Mouse (Mus musculus): ENCODE data around the gene Ninl.

Gene Ninl

GRCm38 (mm10) chr2:150904272-150904935 lies 134.8 kb downstream of the Ninl start, which contains the start of gene Abhd12:
Gene Abhd12, minus strand, starts transcription at chr2:150904741.
- peak; percentile 97 for DNase-seq (ENCODE audit: low read depth, low spot score)

DNA sequence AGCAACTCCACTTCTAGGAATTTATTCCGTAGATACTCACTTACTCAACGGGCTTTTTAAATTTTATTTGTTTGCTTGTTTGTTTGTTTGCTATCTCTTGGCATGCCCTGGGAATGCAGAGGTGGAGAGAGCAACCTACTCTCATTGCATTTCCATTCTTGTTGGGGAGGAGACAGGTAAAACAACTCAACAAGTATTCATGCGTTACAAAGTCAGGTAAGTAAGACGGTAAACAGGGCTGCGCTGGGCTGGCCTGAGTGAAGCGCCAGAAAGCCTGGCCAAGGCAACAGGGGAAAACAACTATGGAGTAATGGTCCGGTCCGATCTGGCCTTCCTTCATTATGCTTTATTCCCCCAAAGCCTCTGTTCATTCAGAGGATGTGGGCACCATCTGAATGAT lies 136.8 kb downstream of the Ninl start:
- no peak for DNase-seq (ENCODE audit: low read depth, low spot score)

GRCm38 (mm10) chr2:150900341-150900740 lies 138.8 kb downstream of the Ninl start:
- no peak for DNase-seq (ENCODE audit: low read depth, low spot score)

- no peak for DNase-seq (ENCODE audit: low read depth, low spot score)
These were observed 143.4 kb downstream of the Ninl start for GRCm38 (mm10) chr2:150895691-150896252.

- DNase-seq (ENCODE audit: low read depth, low spot score) = no peak
These were observed 144.4 kb downstream of the Ninl start for GRCm38 (mm10) chr2:150894617-150895267.

DNA sequence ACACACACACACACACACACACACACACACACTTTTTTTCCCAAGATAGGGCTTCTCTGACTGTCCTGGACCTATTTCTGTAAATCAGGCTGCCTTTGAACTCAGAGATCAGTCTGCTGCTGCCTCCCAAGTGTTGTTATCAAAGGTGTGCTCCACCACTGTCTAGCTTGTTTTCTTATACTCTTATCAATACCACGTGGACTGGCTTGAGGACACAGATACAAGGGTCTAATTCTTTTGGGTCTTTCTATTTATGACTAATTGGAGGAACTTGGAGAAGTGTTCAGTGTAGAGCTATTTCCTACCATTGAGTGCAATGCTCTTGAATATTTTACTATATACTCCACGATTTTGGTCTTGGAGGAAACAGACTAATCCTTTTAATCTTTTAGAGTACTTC lies 151.8 kb downstream of the Ninl start:
- no peak for DNase-seq (ENCODE audit: low read depth, low spot score)

- DNase-seq (ENCODE audit: low read depth, low spot score) = no peak
These were observed 152.9 kb downstream of the Ninl start for GRCm38 (mm10) chr2:150886315-150886714.

DNA sequence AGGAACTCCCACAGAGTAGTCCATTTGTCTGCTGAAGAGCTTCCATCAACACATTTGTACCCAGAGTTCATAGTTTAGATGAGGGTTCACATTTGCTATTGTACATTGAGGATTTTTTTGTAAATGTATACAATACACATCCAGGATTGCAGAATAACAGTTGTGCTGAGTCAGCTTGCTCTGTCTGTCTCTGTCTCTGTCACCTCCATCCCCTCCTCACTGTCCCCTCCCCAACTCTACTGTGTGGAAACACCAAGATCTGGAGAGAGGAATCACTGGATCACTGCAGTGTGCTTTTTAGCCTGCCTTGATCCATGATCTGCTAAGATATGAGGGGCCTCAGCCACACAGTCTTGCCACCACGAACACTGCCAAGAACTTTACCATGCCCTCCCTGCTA lies 153.4 kb downstream of the Ninl start:
- DNase-seq (ENCODE audit: low read depth, low spot score) = no peak

DNA sequence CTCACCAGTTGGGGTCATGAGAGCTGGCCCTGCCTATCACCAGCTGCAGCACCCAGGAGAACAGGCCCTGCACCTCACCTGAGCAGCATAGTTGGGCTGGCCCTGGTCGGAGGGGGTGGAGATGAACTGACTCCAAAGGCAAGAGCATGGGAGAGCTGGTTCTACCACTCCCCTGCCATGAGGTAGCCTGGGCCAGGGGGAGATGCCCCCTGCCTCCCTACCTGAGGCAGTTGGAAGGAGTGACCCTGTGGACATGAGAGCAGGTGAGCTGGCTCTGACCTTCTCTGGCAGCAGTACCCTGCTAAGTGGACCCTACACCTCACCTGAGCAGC lies 154.4 kb downstream of the Ninl start:
- no peak for DNase-seq (ENCODE audit: low read depth, low spot score)
